Mouse (Mus musculus) neutrophil, adult 5-6 weeks (primary cell): ENCODE data around the gene Agap3. TPM values are rescaled to one million over a fixed set of nuclear protein-coding genes. Genes with fewer than 3 reads are reported as not detected.

ENCODE experiments used
- ATAC-seq: fragments of 151-379, 151-347 bp; 2 replicates; pipeline ENCODE4 v1.8.0; 2017; ENCODE audit warnings: mild to moderate bottlenecking, moderate TSS enrichment; ENCODE audit not compliant: insufficient number of reproducible peaks, poor library complexity, low FRiP score, severe bottlenecking; ENCODE audit errors: extremely low read depth
- total RNA-seq: library from RNA; stranded (forward); fragments of 200-1000 nt; gene quantifications from 2 replicates; pipeline ENCODE4 v1.2.3, GENCODE M21; 2017

The Agap3 gene
- total RNA-seq, 1 experiment from 2014 or later: 26.1 TPM

DNA sequence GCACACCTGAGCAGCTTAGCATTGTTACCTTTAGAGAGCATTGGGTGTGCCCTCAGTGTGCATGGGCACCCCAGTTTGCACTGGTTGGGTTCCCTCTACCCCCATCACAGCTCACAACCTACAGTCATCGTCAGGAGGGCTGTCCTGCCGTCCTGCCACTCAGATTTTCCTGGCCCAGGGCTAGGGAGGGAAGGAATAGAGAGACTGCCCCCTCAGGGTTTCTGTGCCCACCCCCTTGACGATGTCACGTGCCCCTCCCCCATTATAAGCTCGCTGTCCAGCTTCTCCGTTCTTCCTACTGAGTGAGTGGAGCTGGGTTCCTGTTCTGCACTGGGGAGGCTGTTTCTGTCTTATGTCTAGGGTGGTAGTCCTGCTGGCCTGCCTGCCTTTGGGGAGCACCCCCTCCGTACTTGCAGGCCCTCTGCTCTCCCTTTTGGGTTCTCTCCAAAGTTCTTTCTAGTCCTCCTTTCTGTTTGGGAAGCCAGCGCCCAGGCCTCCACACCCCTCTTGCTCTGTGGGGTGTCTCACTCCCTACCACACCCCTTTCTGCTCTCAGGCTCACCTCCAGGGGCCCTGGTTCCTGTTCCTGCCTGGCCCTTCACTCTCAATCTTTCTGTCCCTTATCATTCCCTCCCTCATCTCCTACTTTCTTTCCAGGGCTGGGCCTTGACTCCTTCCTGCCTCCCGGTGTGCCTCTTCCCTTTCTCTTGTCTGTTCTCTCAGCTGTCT is 25.3 kb upstream of the Agap3 start:
- ATAC-seq: no peak

DNA sequence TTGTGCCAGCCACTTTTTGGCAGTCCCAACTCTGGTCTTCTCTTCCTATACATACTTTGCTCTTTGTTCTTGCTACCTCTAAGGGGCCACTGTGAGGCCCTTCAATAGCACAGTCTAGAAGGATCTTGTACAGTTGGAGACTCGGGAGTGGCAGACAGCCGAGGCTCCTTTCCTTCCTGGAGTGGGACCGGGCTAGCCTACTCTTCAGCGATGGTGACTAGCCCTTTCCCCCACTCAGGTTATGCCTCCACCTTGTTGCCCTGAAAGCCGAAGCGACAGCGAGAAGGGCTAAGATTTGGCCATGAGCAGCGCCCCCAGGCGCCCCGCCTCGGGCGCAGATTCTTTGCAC is 24.7 kb upstream of the Agap3 start:
- no peak for ATAC-seq

DNA sequence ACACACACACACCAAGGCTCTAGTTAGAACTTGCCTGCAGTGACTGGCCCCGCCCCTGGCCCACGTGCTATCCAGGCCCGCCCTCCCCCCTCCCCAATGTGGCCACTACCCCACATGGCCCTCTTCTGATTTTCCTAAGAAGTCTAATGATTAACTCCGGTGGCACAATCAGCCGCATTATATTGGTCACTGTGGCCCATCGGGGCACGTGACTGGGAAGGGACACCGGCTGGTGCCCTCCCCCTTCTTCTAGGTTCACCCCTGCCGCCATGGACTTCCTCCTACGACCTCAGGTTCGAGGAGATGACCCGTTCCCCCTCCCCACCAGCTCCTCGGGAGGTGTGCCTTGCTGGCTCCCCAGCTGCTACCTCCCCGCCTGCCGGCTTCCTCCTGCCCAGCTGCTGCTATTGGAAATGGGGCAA is 24.0 kb upstream of the Agap3 start:
- no peak for ATAC-seq

DNA sequence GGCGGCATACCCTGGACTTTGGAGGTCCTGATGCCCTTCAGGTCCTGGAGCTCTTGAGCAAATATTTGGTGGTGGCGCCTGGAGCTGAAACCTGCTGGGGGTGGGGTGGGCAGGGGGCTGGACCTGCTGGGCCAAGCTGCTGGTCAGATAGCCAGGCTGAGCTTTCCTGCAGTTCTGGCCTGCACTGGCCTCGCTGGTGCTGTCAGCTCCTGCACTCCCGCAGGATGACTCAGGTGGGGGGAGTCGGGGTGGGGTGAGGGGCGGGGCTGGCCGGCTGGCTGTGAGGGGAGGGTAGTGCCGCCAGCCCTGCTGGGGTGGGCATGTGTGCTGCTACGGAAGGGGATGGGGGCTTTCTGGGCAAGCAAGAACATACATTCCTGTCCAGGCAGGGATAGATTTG is 23.4 kb upstream of the Agap3 start:
- ATAC-seq: no peak

DNA sequence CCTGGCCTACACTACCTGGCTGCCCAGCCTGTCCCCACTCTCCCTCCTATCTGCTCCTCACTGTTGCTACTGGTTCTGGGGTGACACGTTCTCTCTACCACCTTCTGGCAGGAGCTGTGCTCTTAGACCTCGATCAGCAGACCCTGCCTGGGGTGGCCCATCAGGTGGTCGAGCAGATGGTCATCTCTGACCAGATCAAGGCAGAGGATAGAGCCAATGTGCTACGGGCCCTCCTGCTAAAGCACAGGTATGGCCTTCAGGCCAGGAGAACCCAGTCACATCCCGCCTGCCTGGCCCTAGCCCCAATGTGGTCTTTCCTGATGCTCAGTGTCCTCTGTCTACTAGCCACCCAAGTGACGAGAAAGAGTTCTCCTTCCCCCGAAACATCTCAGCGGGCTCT is 18.0 kb upstream of the Agap3 start:
- ATAC-seq: no peak

DNA sequence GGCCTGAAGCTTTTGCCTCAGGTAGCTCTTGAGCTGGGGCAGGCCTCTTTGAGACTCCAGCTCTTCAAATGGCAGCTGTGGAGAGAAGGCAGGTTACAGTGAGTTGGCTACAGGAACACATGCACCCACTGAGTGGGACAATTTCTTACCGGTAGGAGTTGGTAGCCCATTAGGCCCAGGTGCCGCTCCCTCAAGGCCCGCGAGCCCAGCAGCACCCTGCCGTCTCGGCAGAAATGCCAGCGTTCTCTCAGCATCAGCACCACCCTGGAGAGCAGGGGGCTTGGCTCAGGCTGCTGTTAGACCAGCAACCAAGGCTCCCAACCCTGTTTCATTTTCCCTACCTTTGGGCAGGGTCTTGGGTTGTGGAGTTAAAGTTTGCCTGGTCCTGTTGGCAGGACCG is 10.8 kb upstream of the Agap3 start:
- ATAC-seq: no peak

DNA sequence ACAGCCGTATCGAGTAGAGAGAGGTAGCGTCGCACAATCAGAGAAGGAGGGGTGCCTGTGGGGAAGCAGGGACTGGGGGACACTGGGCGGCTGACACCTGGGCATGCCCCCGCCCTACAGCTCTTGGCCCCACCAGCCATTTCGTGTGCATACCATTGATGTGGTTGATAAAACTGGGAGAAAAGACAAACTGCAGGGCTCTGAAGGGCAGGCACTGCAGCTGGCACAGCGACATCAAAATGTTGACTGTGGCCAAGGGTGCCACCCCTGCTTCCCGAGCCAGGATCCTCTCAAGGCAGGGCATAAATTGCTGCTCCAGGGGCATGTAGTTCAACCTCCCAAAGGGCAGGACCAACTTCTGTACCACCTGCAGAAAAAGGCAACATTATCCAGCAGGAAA is 9.9 kb upstream of the Agap3 start:
- no peak for ATAC-seq

DNA sequence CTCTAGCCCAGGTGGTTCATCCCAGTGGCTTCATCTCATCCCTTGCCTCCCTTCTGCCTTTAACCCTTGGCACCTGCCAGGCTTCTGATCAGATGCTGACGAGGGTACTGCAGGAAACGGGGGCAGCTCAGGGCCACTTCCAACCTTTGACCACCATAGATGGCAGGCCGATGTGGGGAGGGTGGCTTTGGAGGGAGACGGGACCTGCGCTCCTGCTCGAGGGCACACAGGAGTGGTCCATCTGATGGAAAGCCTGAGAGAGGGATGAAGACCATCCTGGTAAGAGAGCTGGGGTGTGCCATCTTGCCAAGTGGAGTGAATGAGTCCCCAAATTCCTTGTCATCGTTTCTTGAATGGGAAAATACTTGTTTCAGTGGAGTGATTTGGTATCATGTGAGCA is 8.8 kb upstream of the Agap3 start:
- ATAC-seq: no peak

DNA sequence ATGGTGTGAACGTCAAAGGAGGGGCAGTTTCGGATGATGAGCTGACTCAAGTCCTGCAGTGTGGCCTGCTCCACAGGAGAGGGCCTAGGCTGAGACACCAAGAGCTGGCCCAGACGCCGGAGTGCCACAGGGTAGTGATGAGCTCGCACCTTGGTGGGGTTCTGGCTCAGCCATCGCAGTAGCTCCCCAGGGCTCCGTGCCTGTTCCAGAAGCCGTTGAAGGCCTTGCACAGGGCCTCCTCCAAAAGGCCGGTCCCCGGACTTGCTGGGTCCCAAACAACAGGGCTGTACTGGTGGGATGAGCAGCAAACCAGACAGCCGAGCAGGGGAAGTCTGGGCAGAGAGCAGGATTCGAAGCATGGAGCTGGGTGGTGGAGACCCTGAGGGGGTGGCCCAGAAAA is 8.1 kb upstream of the Agap3 start:
- no peak for ATAC-seq

DNA sequence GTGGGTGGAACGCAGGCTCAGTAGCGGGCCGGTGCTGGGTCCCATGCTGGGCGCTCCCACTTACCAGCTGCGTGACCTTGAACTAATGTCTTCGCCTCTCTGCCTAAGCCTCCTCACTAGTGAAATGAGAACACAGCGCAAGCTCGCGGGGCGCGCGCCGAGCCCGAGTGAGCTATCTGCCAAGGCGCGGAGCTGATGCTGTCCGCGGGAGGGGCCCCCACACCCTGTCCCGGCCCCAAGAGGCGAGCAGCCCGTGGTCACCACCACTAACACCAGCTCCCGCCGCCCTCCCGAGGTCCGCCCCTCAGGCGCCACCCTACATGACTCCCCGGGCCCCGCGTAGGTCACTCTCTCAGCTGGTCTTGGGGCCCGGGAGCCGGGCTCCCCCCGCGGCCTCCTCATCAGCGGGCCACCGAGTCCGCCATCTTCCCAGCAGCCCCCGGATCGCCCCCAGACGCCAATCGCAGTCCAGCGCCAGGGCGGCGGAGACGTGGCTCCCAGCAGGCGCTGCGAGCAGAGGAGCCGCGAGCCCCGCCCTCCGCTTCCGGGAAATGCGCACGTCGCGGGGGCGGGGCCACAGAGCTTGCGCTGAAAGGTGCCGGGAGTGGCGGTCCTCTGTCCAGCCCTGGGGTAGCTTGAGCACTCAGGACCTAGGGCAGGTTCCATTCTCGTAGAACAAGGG is 7.1 kb upstream of the Agap3 start, which contains the start of gene Fastk:
Gene Fastk (minus strand): TSS at position 542 of the 682 bp plus-strand sequence.
- ATAC-seq: peak; percentile 60

DNA sequence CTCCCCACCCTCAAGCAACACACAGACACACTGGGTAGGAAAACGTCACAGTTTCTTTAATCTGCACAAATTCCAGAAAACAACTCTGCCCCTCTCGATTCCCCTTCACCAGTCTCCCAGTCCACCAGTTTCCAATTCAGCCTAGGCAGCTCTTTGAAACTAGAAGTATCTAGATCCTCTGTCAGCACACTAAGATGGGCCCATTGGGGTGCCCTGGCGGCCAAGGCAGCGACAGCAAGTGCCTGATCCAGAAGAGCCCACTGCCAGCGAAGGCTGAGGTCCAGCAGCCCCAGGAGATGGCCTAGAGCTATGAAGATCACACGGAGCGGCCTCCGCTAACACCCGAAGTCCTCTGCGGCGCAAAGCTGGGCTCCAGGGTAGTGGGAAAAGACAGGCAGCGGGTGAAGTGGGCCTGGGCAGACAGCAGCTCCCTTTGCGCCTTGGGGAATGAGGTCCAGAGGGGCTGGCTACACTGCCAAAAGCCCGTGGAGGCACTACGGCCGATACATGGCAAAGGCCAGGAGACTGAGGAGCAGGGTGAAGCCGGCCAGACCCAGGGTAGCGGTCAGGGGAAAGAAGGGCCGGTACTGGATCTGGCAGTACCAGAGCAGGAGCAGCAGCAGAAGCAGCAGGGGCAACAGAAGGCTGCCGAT is 6.4 kb upstream of the Agap3 start:
- no peak for ATAC-seq

DNA sequence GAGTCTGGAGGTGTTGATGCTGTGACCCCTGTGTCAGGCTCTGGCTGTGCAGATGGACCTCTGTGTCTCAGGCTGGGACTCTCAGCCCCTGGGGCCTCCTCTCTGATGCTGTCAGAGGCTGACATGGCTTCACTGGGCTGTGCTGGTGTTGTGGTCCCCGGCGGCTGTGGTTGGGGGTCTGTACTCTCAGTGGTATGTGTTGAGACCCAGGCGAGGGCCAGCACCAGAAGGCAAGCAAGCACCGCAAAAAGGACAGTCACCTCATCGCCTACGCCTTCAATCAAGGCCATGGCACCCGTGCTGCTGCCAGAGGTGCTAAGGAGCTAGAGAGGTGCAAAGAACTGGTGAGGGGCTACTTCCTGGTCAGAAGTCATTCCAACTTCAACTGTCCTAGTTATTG is 5.3 kb upstream of the Agap3 start:
- ATAC-seq: no peak

DNA sequence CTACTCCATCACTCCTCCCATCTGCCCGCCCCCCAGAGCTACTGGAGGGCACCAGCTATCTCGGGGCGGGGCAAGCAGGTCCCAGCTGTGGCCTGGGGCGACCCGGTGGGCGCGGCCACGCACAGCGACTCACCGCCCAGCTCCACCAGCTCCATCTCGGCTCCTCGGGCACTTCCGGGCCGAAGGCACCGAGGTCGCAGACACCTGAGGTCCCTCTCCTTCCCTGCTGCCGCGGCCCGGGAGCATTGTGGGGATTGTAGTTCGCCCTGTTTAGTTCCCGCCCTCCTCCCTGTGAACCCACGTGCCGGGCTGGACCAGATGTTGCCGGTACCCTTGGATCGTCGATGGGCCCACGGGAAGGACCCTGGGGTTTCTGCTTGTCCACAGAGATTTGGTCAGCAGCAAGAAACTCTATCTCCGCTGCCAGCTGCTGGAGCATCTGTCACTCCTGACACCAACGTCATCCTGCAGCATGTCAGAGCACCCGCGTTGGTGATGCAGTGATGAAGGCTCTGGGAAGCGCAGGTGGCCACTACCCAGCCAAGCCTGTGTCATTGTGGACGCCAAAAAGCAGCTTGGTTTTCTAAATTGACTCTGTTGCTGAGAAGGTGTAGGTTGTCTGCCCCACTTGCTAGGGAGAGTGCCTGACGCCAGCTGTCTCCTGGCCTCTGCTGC is 4.2 kb upstream of the Agap3 start, which contains the start of gene Tmub1:
Gene Tmub1 (minus strand): TSS at position 231 of the 675 bp plus-strand sequence.
- ATAC-seq: peak; percentile 62

DNA sequence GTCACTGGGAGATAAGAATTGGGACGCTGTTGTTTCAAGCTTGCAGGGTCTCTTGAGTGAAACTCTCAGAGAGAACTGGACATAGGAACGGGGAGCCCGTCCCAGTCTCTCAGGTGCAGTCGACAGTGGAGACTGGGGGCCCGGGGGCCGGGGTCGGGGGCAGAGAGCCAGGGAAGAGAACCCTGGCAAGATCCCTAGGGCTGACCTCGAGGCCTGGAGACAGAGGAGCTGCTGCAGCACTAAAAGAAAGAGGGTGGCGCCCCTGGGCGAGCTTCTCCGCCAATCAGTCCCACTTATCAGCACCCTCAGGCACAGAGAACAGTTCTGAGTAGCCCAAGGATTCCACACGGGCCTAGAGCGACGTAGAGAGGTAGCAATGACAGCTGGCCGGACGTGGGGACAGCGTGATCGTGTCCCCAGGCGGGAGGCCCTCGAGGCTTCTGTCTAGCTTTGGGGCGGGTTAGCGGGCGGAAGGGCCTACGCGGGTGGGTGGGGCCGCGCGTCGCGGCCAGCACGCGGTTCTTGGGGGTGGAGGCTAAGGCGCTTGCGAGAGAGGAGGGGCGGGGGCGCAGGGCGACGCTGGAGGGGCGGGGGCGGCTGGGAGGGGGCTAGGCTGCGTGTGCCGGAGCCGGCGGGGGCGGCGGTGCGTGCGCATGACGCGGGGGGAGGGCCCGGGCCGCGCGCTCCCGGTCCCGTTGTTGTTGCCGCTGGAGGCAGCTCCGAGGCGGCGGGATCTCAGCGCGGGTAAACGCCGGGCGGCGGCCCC is 530 bp upstream of the Agap3 start:
- peak; percentile 62 for ATAC-seq

DNA sequence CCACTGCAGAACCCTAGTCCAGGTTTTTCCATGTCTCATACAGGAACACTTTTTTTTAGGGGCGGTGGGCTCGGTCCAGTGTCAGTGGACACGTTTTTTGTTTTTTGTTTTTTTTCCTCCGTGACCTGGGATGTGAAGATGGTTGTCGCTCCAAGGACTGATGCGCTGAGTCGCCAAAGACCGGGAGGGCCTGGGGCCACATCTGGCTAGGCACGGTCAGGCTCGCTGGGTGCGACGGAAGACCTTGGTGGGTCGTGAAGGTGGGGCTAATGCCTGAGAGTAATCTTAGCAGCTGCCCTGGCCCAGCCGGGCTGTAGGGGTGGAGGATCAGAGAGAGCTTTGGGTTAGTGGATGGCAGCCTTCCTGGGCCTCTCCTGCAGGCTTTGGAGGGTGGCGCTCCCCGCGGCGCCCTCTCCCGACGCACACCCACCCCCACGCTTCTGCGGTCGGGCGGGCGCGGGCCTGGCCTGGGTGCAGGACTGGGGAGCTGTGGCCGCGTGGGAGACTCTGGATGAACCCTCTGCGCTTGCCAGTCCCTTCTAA is 785 bp downstream of the Agap3 start:
- no peak for ATAC-seq

DNA sequence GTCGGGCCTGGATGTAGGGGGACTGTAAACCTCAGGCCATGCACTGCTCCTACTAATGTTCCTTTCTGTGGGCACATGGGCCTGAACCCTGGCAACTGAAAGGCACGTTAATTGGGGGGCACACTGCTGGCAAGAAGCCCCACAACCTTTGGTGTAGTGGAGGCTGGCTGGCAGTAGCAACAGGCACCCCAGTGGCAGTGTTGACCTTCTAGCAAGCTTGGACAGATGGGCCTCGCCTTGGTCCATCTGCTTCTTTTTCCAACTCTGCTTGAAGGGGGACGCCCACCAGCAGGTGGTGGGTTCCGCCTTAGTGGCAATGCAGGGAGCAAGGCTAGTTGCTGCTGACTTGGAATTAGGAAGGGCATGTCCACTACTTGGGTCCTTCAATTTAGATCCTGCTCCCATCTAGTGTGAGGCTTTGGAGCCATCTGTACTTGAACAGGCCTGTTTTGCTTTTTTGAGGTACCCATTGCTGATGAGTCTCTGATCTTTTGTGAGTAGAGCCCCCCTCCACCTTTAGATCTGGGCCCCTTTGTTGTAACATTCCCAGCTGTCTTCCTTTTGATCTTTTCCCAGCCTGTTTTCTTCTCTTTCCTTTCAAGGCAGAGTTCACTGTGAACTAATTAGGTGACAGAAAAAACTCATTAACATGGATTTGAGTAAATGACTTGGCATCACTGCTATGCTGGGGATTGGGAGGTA is 1.5 kb downstream of the Agap3 start:
- ATAC-seq: no peak

DNA sequence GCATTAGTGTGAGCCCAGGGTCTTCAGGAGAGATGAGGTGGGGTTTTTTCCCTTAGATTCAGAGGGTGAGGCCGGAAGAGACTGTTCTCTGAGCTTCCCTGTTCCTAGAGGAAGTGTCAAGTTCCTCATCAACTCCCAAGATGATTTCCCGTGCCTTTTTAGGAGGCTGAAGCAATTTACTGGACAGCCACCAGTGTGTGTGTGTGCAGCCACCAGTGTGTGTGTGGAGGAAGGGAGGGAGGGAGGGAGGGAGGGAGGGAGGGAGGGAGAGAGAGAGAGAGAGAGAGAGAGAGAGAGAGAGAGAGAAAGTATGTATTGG is 2.0 kb downstream of the Agap3 start:
- ATAC-seq: no peak

DNA sequence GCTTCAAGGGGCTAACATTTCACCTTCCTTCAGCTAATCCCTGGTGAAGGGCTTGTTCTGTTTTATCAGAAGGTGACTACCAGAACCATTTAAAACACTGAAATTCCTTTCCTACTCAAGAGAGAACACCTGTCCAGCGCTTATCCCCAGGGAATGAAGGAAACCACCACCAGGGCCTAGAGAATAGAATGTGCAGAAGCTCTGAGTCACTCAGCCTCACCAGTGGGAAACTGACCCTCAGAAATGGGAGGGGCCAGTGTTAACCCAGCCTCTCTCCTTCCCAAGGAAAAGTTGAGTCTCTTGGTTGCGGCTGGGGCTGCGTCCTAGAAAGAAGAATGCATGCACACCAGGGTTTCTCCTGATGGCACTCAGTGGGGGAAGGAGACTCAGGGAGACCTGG is 3.1 kb downstream of the Agap3 start:
- ATAC-seq: no peak
